Mouse (Mus musculus): Measurements from ENCODE around the gene Tmem59. TPM values are rescaled to one million over a fixed set of nuclear protein-coding genes. Genes with fewer than 3 reads are reported as not detected.

Tmem59 gene
- polyA plus RNA-seq, 1 experiment from 2014 or later: 442 TPM

GRCm38 (mm10) chr4:107167798-107168197 lies 10.4 kb upstream of the Tmem59 start:
- Histone ChIP-seq H3K27me3 (ENCODE audit: control insufficient read depth, insufficient read depth, low read length) (no peaks in the 10 kb centered on the region), H3K4me2 (ENCODE audit: low read depth, low read length) (no peak overlapping the region), H3K9ac (ENCODE audit: low read length) (no peak overlapping the region), H3K9me3 (replicated peaks; ENCODE audit: control insufficient read depth, low read length) (no peaks in the 10 kb centered on the region), H3K4me3 (replicated peaks; ENCODE audit: low read length) (no peak overlapping the region), H3K36me3 (ENCODE audit: control insufficient read depth, insufficient read depth, low read length) (0 out of 2 replicates have a peak, but pooled peaks cover 3% of the 10 kb centered on the region), H3K4me1 (ENCODE audit: control insufficient read depth, insufficient read depth, low read length) (peaks cover 3% of the 10 kb centered on the region; the same call in 1 of the 2 replicates), H3K27ac (ENCODE audit: low read length) (no peak overlapping the region)
- no peak for ATAC-seq (ENCODE audit: insufficient read depth, low FRiP score)
- 89% methylated on average over 5 of the region's 5 CpGs for WGBS

- WGBS: 27% methylated on average over 11 of the region's 11 CpGs
- ATAC-seq (ENCODE audit: insufficient read depth, low FRiP score): no peak
- Histone ChIP-seq H3K27me3 (ENCODE audit: control insufficient read depth, insufficient read depth, low read length) (no peaks in the 10 kb centered on the region), H3K4me1 (ENCODE audit: control insufficient read depth, insufficient read depth, low read length) (peaks cover 16% of the 10 kb centered on the region), H3K9me3 (replicated peaks; ENCODE audit: control insufficient read depth, low read length) (no peaks in the 10 kb centered on the region), H3K27ac (ENCODE audit: low read length) (peak overlapping the region; percentile 94), H3K4me3 (replicated peaks; ENCODE audit: low read length) (peak overlapping the region; percentile 88), H3K4me2 (ENCODE audit: low read depth, low read length) (peak overlapping the region; percentile 66), H3K36me3 (ENCODE audit: control insufficient read depth, insufficient read depth, low read length) (0 out of 2 replicates have a peak, but pooled peaks cover 3% of the 10 kb centered on the region), H3K9ac (ENCODE audit: low read length) (peak overlapping the region; percentile 91)
These were observed 693 bp upstream of the Tmem59 start for GRCm38 (mm10) chr4:107177506-107177905.

- H3K9ac ChIP-seq (ENCODE audit: low read length): peak within 1 kb of the TSS; percentile 91
- H3K4me1 ChIP-seq (ENCODE audit: control insufficient read depth, insufficient read depth, low read length): peaks cover 18% of the 10 kb centered on the region
- no peaks in the 10 kb centered on the region for H3K27me3 ChIP-seq (ENCODE audit: control insufficient read depth, insufficient read depth, low read length)
- peak within 1 kb of the TSS; percentile 88 for H3K4me3 ChIP-seq (replicated peaks; ENCODE audit: low read length)
- peak; percentile 4; the same call in 1 of the 2 replicates for ATAC-seq (ENCODE audit: insufficient read depth, low FRiP score)
- peak within 1 kb of the TSS; percentile 66 for H3K4me2 ChIP-seq (ENCODE audit: low read depth, low read length)
- no peaks in the 10 kb centered on the region for H3K9me3 ChIP-seq (replicated peaks; ENCODE audit: control insufficient read depth, low read length)
- peak within 1 kb of the TSS; percentile 94 for H3K27ac ChIP-seq (ENCODE audit: low read length)
- no peaks in the 10 kb centered on the region for H3K36me3 ChIP-seq (ENCODE audit: control insufficient read depth, insufficient read depth, low read length)
- under 1% methylated on average over 47 of the region's 47 CpGs for WGBS
These were observed 761 bp downstream of the Tmem59 start, which contains the start of gene Tceanc2 for GRCm38 (mm10) chr4:107178830-107179490. TSS of gene Tceanc2 (minus strand) at chr4:107179116.

DNA sequence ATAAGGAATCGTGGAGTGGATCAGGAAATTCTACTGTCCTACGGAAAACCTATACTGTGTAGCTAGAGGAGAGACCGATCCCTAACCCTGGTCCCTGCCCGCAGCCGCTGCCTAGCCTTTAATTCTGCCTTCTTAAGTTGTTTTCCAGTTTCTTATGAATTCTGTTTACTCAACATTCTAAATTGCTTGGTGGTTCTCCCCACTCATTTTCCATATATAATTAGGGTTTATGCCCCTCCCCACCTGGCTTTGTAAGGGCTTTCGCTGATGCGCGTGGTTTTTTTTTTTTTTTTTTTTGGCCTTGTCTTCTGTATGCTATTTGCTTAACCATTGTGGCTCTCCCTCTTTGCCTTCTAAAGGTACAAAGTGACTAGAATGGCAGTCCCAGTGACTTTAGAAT lies 1.4 kb downstream of the Tmem59 start:
- peak overlapping the region; percentile 91 for H3K9ac ChIP-seq (ENCODE audit: low read length)
- no peaks in the 10 kb centered on the region for H3K9me3 ChIP-seq (replicated peaks; ENCODE audit: control insufficient read depth, low read length)
- peak overlapping the region; percentile 88 for H3K4me3 ChIP-seq (replicated peaks; ENCODE audit: low read length)
- peaks cover 18% of the 10 kb centered on the region for H3K4me1 ChIP-seq (ENCODE audit: control insufficient read depth, insufficient read depth, low read length)
- WGBS: 2% methylated on average over 8 of the region's 8 CpGs
- peak overlapping the region; percentile 63 for H3K4me2 ChIP-seq (ENCODE audit: low read depth, low read length)
- no peaks in the 10 kb centered on the region for H3K36me3 ChIP-seq (ENCODE audit: control insufficient read depth, insufficient read depth, low read length)
- ATAC-seq (ENCODE audit: insufficient read depth, low FRiP score): no peak
- no peaks in the 10 kb centered on the region for H3K27me3 ChIP-seq (ENCODE audit: control insufficient read depth, insufficient read depth, low read length)
- peak overlapping the region; percentile 94 for H3K27ac ChIP-seq (ENCODE audit: low read length)

DNA sequence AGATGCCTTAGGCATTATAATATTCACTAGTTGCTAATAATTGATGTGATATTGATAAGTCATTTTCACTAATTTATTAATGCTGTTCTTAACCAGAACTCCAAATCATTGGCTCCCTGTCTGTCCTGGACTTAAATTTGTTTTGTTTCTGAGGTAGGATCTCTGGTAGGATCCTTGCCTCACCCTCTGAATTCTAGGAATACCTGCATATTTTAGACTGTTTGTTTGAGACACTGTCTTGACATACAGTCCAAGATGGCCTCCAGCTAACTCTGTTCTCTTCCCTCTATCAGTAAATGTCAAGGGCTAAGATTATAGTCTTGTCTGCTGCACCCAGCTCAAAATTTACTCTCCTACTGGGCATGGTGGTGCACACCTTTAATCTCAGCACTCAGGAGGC lies 2.5 kb downstream of the Tmem59 start:
- Histone ChIP-seq H3K36me3 (ENCODE audit: control insufficient read depth, insufficient read depth, low read length) (0 out of 2 replicates have a peak, but pooled peaks cover 2% of the 10 kb centered on the region), H3K4me3 (replicated peaks; ENCODE audit: low read length) (no peak overlapping the region), H3K4me1 (ENCODE audit: control insufficient read depth, insufficient read depth, low read length) (peaks cover 18% of the 10 kb centered on the region), H3K27ac (ENCODE audit: low read length) (no peak overlapping the region), H3K27me3 (ENCODE audit: control insufficient read depth, insufficient read depth, low read length) (no peaks in the 10 kb centered on the region), H3K9ac (ENCODE audit: low read length) (no peak overlapping the region), H3K4me2 (ENCODE audit: low read depth, low read length) (no peak overlapping the region), H3K9me3 (replicated peaks; ENCODE audit: control insufficient read depth, low read length) (no peaks in the 10 kb centered on the region)
- no peak for ATAC-seq (ENCODE audit: insufficient read depth, low FRiP score)

DNA sequence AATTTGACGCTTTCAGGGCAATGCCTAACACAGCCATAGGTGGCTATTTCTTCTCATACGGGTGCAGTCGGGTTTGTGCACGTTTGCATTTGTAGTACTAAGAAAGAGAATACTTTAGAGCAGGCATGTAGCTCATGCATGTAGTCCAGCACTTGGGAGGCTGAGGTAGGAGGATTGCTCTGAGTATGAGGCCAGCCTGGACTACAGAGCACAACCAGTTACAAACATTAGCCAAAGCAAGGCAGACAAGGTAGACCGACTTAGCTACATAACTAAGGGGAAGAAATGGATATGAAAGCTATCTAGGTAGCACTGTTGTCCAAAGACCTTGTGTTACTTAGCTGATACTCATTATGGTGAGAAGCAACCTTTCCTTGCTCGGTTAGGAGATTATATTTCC lies 3.7 kb downstream of the Tmem59 start:
- no peak overlapping the region for H3K9ac ChIP-seq (ENCODE audit: low read length)
- no peak for ATAC-seq (ENCODE audit: insufficient read depth, low FRiP score)

DNA sequence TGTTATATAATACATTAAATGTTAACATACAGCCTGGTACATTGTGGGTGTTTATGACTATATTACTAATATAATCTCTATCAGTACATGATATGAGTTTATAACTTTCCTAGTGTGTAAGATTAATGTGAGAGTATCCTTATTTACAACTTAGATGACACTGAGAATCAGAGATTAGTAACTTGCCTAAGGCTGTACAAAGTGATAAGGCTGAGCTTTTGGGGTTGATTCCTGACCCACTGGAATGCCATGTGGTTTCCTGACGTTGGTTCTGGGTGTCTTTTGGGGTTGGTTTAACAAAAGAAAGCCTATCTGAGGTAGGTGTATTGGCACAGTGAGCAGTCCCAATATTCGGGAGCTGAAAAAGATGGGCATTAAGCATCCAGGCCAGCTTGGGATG lies 4.6 kb downstream of the Tmem59 start:
- H3K4me1 ChIP-seq (ENCODE audit: control insufficient read depth, insufficient read depth, low read length): peaks cover 8% of the 10 kb centered on the region; the same call in 1 of the 2 replicates
- ATAC-seq (ENCODE audit: insufficient read depth, low FRiP score): no peak
- WGBS: 61% methylated on average over 2 of the region's 2 CpGs
- no peaks in the 10 kb centered on the region for H3K27me3 ChIP-seq (ENCODE audit: control insufficient read depth, insufficient read depth, low read length)
- 0 out of 2 replicates have a peak, but pooled peaks cover 8% of the 10 kb centered on the region for H3K36me3 ChIP-seq (ENCODE audit: control insufficient read depth, insufficient read depth, low read length)
- H3K27ac ChIP-seq (ENCODE audit: low read length): no peak overlapping the region
- H3K9ac ChIP-seq (ENCODE audit: low read length): no peak overlapping the region
- H3K4me3 ChIP-seq (replicated peaks; ENCODE audit: low read length): no peak overlapping the region
- no peak overlapping the region for H3K4me2 ChIP-seq (ENCODE audit: low read depth, low read length)
- H3K9me3 ChIP-seq (replicated peaks; ENCODE audit: control insufficient read depth, low read length): no peaks in the 10 kb centered on the region

More for the DNA sequence above, 3.7 kb downstream of the Tmem59 start:
- 74% methylated on average over 6 of the region's 6 CpGs for WGBS
- Histone ChIP-seq H3K4me3 (replicated peaks; ENCODE audit: low read length) (no peak overlapping the region), H3K27ac (ENCODE audit: low read length) (no peak overlapping the region), H3K27me3 (ENCODE audit: control insufficient read depth, insufficient read depth, low read length) (no peaks in the 10 kb centered on the region), H3K4me1 (ENCODE audit: control insufficient read depth, insufficient read depth, low read length) (peaks cover 15% of the 10 kb centered on the region), H3K9me3 (replicated peaks; ENCODE audit: control insufficient read depth, low read length) (no peaks in the 10 kb centered on the region), H3K36me3 (ENCODE audit: control insufficient read depth, insufficient read depth, low read length) (0 out of 2 replicates have a peak, but pooled peaks cover 7% of the 10 kb centered on the region), H3K4me2 (ENCODE audit: low read depth, low read length) (no peak overlapping the region)

DNA sequence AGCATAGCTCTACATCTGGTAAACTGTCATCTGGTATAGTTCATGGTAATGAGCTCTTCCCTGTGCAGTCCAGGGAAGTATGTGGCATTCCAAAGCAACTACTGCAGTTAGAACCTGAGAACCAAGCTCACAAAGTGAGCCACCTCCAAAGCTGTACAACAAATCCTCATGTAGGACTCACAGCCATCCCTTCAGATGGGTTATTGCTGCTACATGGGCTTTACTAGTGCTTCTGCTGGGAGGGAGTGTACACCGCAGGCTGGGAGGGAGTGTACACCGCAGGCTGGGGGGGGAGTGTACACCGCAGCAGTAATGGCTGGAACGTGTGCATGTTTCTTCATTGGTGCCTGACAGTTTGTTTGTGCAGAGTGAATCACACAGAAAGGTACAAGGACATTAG lies 5.0 kb downstream of the Tmem59 start:
- Histone ChIP-seq H3K9ac (ENCODE audit: low read length) (no peak overlapping the region), H3K4me2 (ENCODE audit: low read depth, low read length) (no peak overlapping the region), H3K27me3 (ENCODE audit: control insufficient read depth, insufficient read depth, low read length) (no peaks in the 10 kb centered on the region), H3K4me3 (replicated peaks; ENCODE audit: low read length) (no peak overlapping the region), H3K36me3 (ENCODE audit: control insufficient read depth, insufficient read depth, low read length) (0 out of 2 replicates have a peak, but pooled peaks cover 8% of the 10 kb centered on the region), H3K9me3 (replicated peaks; ENCODE audit: control insufficient read depth, low read length) (no peaks in the 10 kb centered on the region), H3K27ac (ENCODE audit: low read length) (no peak overlapping the region), H3K4me1 (ENCODE audit: control insufficient read depth, insufficient read depth, low read length) (peaks cover 8% of the 10 kb centered on the region; the same call in 1 of the 2 replicates)
- 71% methylated on average over 4 of the region's 4 CpGs for WGBS
- ATAC-seq (ENCODE audit: insufficient read depth, low FRiP score): no peak

GRCm38 (mm10) chr4:107185703-107186102 lies 7.5 kb downstream of the Tmem59 start:
- H3K4me1 ChIP-seq (ENCODE audit: control insufficient read depth, insufficient read depth, low read length): 0 out of 2 replicates have a peak, but pooled peaks cover 2% of the 10 kb centered on the region
- no peak overlapping the region for H3K9ac ChIP-seq (ENCODE audit: low read length)
- no peak for ATAC-seq (ENCODE audit: insufficient read depth, low FRiP score)
- H3K4me3 ChIP-seq (replicated peaks; ENCODE audit: low read length): no peak overlapping the region
- H3K27ac ChIP-seq (ENCODE audit: low read length): no peak overlapping the region
- no peaks in the 10 kb centered on the region for H3K9me3 ChIP-seq (replicated peaks; ENCODE audit: control insufficient read depth, low read length)
- H3K27me3 ChIP-seq (ENCODE audit: control insufficient read depth, insufficient read depth, low read length): no peaks in the 10 kb centered on the region
- H3K36me3 ChIP-seq (ENCODE audit: control insufficient read depth, insufficient read depth, low read length): 0 out of 2 replicates have a peak, but pooled peaks cover 8% of the 10 kb centered on the region
- no peak overlapping the region for H3K4me2 ChIP-seq (ENCODE audit: low read depth, low read length)
- WGBS: 69% methylated on average over 3 of the region's 3 CpGs
